Mouse (Mus musculus): Measurements from ENCODE around the gene Pea15a. TPM values are rescaled to one million over a fixed set of nuclear protein-coding genes. Genes with fewer than 3 reads are reported as not detected.

The Pea15a gene
- 80.0 TPM for polyA plus RNA-seq (2017; shearing (Covaris generic))

GRCm38 (mm10) chr1:172206141-172206917, at the start of gene Pea15a:
Pea15a (minus strand) TSS chr1:172206804.

DNA sequence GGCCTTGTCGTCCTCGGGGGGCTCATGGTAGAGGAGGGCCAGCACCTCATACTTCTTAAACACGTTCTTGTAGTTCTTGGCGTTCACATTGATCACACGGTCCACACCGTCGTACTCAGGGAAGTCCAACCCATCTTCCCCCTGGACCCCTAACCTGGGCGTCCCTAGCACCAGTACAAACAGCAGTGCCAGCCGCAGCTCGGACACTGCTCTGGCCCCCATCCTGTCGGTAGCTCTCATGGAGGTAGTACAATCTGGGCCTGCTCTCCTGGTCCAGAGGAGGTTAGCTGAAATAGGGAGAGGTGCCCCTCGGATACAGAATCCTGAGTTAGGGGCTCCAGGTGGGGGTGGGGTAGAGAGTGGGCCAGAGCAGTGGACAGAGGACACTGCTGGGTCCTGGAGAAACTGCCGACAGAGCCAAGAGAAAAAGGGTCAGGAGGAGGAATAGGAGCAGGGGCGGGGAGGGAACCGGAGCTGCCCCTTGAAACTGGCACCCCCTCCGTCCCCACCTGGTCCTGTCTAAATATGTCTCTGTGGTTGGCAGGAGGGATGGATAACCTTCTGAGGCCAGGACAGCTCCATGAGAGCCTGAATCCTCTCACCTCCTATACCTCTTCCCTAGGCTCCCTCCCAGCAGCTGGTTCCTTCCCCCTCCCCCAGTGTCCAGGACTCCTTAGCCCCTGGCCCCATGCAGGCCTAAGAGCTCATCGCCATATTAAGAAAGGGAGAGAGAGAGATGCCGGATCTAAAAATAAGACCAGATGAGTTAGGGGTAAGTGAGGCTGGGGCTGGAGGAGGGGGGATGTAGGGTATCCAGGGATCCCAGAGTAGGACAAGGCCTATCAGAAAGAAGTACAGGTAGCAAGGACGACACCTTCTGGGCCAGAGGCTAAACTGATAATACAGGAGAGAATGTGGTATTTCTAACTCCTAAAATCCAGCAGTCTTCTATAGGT, 13.1 kb upstream of the Pea15a start, which contains the start of gene Casq1:
Casq1 (minus strand) TSS at position 418 of the 956 bp plus-strand sequence.

GRCm38 (mm10) chr1:172147835-172148278, 58.7 kb downstream of the Pea15a start, which contains the start of gene Dcaf8:
Dcaf8 (plus strand) TSS chr1:172148084.

Other genes with a start within 250 kb of the Pea15a start
- 2.2 TPM for gene Vangl2, start 178.4 kb downstream of the Pea15a start, polyA plus RNA-seq (2017; shearing (Covaris generic))
- not detected for gene Nhlh1, start 149.2 kb downstream of the Pea15a start, polyA plus RNA-seq (2017; shearing (Covaris generic))
- gene Copa, start 124.3 kb downstream of the Pea15a start, polyA plus RNA-seq (2017; shearing (Covaris generic)) = 258 TPM
- 165 TPM for gene Ncstn, start 124.0 kb downstream of the Pea15a start, polyA plus RNA-seq (2017; shearing (Covaris generic))
- gene Pex19, start 80.0 kb downstream of the Pea15a start, polyA plus RNA-seq (2017; shearing (Covaris generic)) = 66.5 TPM
- 183 TPM for gene Dcaf8, start 58.7 kb downstream of the Pea15a start, polyA plus RNA-seq (2017; shearing (Covaris generic))
- gene Casq1, start 13.1 kb upstream of the Pea15a start, polyA plus RNA-seq (2017; shearing (Covaris generic)) = 0.15 TPM
- gene Atp1a4, start 51.6 kb upstream of the Pea15a start, polyA plus RNA-seq (2017; shearing (Covaris generic)) = not detected
- gene Igsf8, start 54.8 kb upstream of the Pea15a start, polyA plus RNA-seq (2017; shearing (Covaris generic)) = 26.3 TPM
- 0.22 TPM for gene Atp1a2, start 91.3 kb upstream of the Pea15a start, polyA plus RNA-seq (2017; shearing (Covaris generic))
- gene Kcnj9, start 122.5 kb upstream of the Pea15a start, polyA plus RNA-seq (2017; shearing (Covaris generic)) = not detected
- not detected for gene Kcnj10, start 134.4 kb upstream of the Pea15a start, polyA plus RNA-seq (2017; shearing (Covaris generic))
- 9.3 TPM for gene Pigm, start 169.7 kb upstream of the Pea15a start, polyA plus RNA-seq (2017; shearing (Covaris generic))

Measured in CD4-positive, CD25-positive, alpha-beta regulatory T cell, adult 9 weeks (primary cell).